Comparison of ENCODE assay signal across 9 mouse cellular contexts in genomic region chr13:45530754-45531153, GRCm38 (mm10). TPM values are rescaled to one million over a fixed set of nuclear protein-coding genes. Genes with fewer than 3 reads are reported as not detected.
A peak's percentile ranks its signal among the peaks of the same experiment; 100 is the strongest.
DNase-seq lines count a peak whose midpoint lies in the region; ATAC-seq and TF ChIP-seq lines count a peak whose summit lies in the region.
"Had no signal": no experiment of that assay in that cellular context is flagged by ENCODE, and none has a peak within 500 bp of the region (broad histone marks: within the 10 kb centered on the region; RNA-seq: fewer than 3 reads in every experiment).

No protein-coding gene starts in this region.

- H3K4me2 ChIP-seq in liver, embryonic 12.5 days, result no peak overlapping the region
- H3K4me2 ChIP-seq in liver, postnatal 0 days (ENCODE audit: low read depth, low read length), result no peak overlapping the region
- no peak overlapping the region for H3K4me2 ChIP-seq in liver, embryonic 14.5 days (ENCODE audit: low read depth)

- no peak for TF ChIP-seq EP300 in liver, postnatal 0 days (IDR thresholded peaks at IDR 0.05; ENCODE audit: low read depth)
- TF ChIP-seq EP300 in liver, embryonic 14.5 days (IDR thresholded peaks at IDR 0.05; ENCODE audit: low read depth), result no peak

- H3K4me3 ChIP-seq in liver, embryonic 12.5 days, result no peak overlapping the region
- no peak overlapping the region for H3K4me3 ChIP-seq in liver, postnatal 0 days (ENCODE audit: low read depth, low read length)
- H3K4me3 ChIP-seq in liver, embryonic 14.5 days (ENCODE audit: insufficient read depth in 1 of 2, low read depth in 2 of 2, low read length in 2 of 2), result no peak overlapping the region

- peak overlapping the region; percentile 98 for H3K27ac ChIP-seq in liver, embryonic 12.5 days
- no peak overlapping the region for H3K27ac ChIP-seq in liver, postnatal 0 days (ENCODE audit: low read depth)
- peak overlapping the region; percentile 1 for H3K27ac ChIP-seq in liver, embryonic 14.5 days

- TF ChIP-seq CTCF in liver, postnatal 0 days (IDR thresholded peaks at IDR 0.05; ENCODE audit: low read depth), result no peak
- TF ChIP-seq CTCF in liver, embryonic 14.5 days (IDR thresholded peaks at IDR 0.05; ENCODE audit: low read depth), result no peak

- peaks cover 86% of the 10 kb centered on the region for H3K36me3 ChIP-seq in liver, embryonic 12.5 days
- peaks cover 45% of the 10 kb centered on the region for H3K36me3 ChIP-seq in liver, postnatal 0 days (replicated peaks; ENCODE audit: insufficient read depth, low read length)
- peaks cover 80% of the 10 kb centered on the region for H3K36me3 ChIP-seq in liver, embryonic 14.5 days (replicated peaks; ENCODE audit: control insufficient read depth, insufficient read depth, low read depth)

- DNase-seq in embryo, embryonic 10 days (ENCODE audit: low spot score), result peak; percentile 57
- no peak for DNase-seq in embryo, embryonic 11 days
- DNase-seq in liver, postnatal 0 days, result no peak
- DNase-seq in liver, embryonic 14.5 days (ENCODE audit: low read depth in 3 of 3, low spot score in 3 of 3), result no peak
- DNase-seq in telencephalon, adult 2 months (ENCODE audit: low read depth, low spot score), result peak; percentile 66
- no peak for DNase-seq in thymus, postnatal 14 days
- DNase-seq in cerebellum, adult 11 months, result no peak
- DNase-seq: cerebellum, adult 9-10 months had no signal

- H3K9ac ChIP-seq in liver, embryonic 12.5 days, result peak overlapping the region; percentile 59
- no peak overlapping the region; the same call in 1 of the 2 replicates for H3K9ac ChIP-seq in liver, postnatal 0 days (replicated peaks)
- peak overlapping the region; percentile 32; the same call in 1 of the 2 replicates for H3K9ac ChIP-seq in liver, embryonic 14.5 days (replicated peaks)

- no peak for ATAC-seq in liver, embryonic 12.5 days
- ATAC-seq in liver, postnatal 0 days, result no peak
- ATAC-seq in liver, embryonic 14.5 days (ENCODE audit: insufficient read depth), result no peak

- peaks cover 99% of the 10 kb centered on the region for H3K4me1 ChIP-seq in liver, embryonic 12.5 days
- H3K4me1 ChIP-seq in liver, postnatal 0 days (ENCODE audit: insufficient read depth), result peaks cover 34% of the 10 kb centered on the region
- peaks cover 58 to 67% of the 10 kb centered on the region in 2 experiments for H3K4me1 ChIP-seq in liver, embryonic 14.5 days (replicated peaks; ENCODE audit: control insufficient read depth in 2 of 2, insufficient read depth in 2 of 2, low read length in 1 of 2)

- no peaks in the 10 kb centered on the region for H3K27me3 ChIP-seq in liver, embryonic 12.5 days (replicated peaks)
- no peaks in the 10 kb centered on the region for H3K27me3 ChIP-seq in liver, postnatal 0 days (ENCODE audit: insufficient read depth, low read length)
- no peaks in the 10 kb centered on the region for H3K27me3 ChIP-seq in liver, embryonic 14.5 days (ENCODE audit: control insufficient read depth, insufficient read depth, low read length)

- WGBS in liver, embryonic 12.5 days (ENCODE audit: insufficient replicate concordance), result 45% methylated on average over 6 of the region's 6 CpGs
- 36% methylated on average over 6 of the region's 6 CpGs for WGBS in liver, postnatal 0 days (ENCODE audit: insufficient replicate concordance)
- WGBS in liver, embryonic 14.5 days (ENCODE audit: insufficient replicate concordance), result 33% methylated on average over 6 of the region's 6 CpGs

- H3K9me3 ChIP-seq in liver, embryonic 12.5 days (replicated peaks), result no peaks in the 10 kb centered on the region
- no peaks in the 10 kb centered on the region for H3K9me3 ChIP-seq in liver, postnatal 0 days (ENCODE audit: low read length)
- H3K9me3 ChIP-seq in liver, embryonic 14.5 days (ENCODE audit: control insufficient read depth, low read length), result no peaks in the 10 kb centered on the region

RNA-seq across cellular contexts. Expression of gene Gmpr, which starts 23.5 kb away (rescaled TPM):
- 364 and 366 TPM in 2 replicates for polyA plus RNA-seq in liver, embryonic 12.5 days (2016; fragmentation: Nextera tagmentation; extraction: Ambion mirVana)
- polyA plus RNA-seq in liver, postnatal 0 days (2015; fragmentation: Nextera tagmentation; extraction: Ambion mirVana), result 63.6 and 75.5 TPM in 2 replicates
- polyA plus RNA-seq in liver, embryonic 14.5 days (2012; rRNA removed), result 116 and 155 TPM in 2 replicates
- 295 and 311 TPM in 2 replicates for polyA plus RNA-seq in liver, embryonic 14.5 days (2014; fragmentation: Nextera tagmentation; extraction: Ambion mirVana)

Comparison
In these comparisons a context has a peak if more than half of its experiments do, and no peak if none do; other contexts are left out.
1. DNase-seq: peak in embryo, embryonic 10 days (single experiment) and telencephalon, adult 2 months (single experiment); none in embryo, embryonic 11 days (single experiment), liver, postnatal 0 days (single experiment), liver, embryonic 14.5 days (0 of 3), thymus, postnatal 14 days (single experiment) and cerebellum, adult 11 months (single experiment).